Mouse (Mus musculus) bone marrow, adult 2 months (tissue): ENCODE results near the gene Slc27a5.

Experiments
- CTCF ChIP-seq: fragments of 200-500 bp; IDR thresholded peaks from 2 replicates; pipeline ENCODE4 v1.5.1; 2011; ENCODE audit warnings: low read length, control low read depth; ENCODE audit not compliant: control insufficient read depth, insufficient read depth
- POLR2A ChIP-seq: fragments of 200-500 bp; IDR thresholded peaks from 2 replicates; pipeline ENCODE4 v1.6.1; 2011; ENCODE audit warnings: low read depth, mild to moderate bottlenecking, control low read depth, low read length, borderline replicate concordance; ENCODE audit not compliant: control insufficient read depth

GRCm38 (mm10) chr7:13006531-13006930, 8.5 kb upstream of the Slc27a5 start:
- TF ChIP-seq CTCF (no peak), POLR2A (no peak)
